9 mouse cellular contexts compared by ENCODE assay signal in genomic region chrX:96107427-96108291, GRCm38 (mm10). TPM values are rescaled to one million over a fixed set of nuclear protein-coding genes. Genes with fewer than 3 reads are reported as not detected.
DNase-seq lines count a peak whose midpoint lies in the region; ATAC-seq lines count a peak whose summit lies in the region.
"Had no signal": no experiment of that assay in that cellular context is flagged by ENCODE, and none has a peak within 500 bp of the region (broad histone marks: within the 10 kb centered on the region; RNA-seq: fewer than 3 reads in every experiment).

No protein-coding gene starts in this region.

- peak; percentile 90 for ATAC-seq in limb, embryonic 13.5 days (ENCODE audit: low FRiP score, low read depth)
- ATAC-seq in erythroblast, adult 5-6 weeks (replicated peaks; ENCODE audit: low FRiP score, poor library complexity, severe bottlenecking) = no peak

- no peak overlapping the region for H3K4me2 ChIP-seq in limb, embryonic 13.5 days (replicated peaks)

- no peaks in the 10 kb centered on the region for H3K4me1 ChIP-seq in limb, embryonic 13.5 days
- H3K4me1 ChIP-seq in limb, embryonic 10.5 days = no peaks in the 10 kb centered on the region

- intact Hi-C loops in heart, postnatal 10 days (cut with DNase I) = loop anchor here (2.0 kb wide), 1 partner anchor 19 kb away; no protein-coding TSS in a partner anchor

- H3K9me3 ChIP-seq in limb, embryonic 13.5 days = no peaks in the 10 kb centered on the region
- no peaks in the 10 kb centered on the region for H3K9me3 ChIP-seq in limb, embryonic 10.5 days (replicated peaks)

- no peak overlapping the region for H3K9ac ChIP-seq in limb, embryonic 13.5 days

- no peak overlapping the region for H3K27ac ChIP-seq in limb, embryonic 13.5 days
- no peak overlapping the region for H3K27ac ChIP-seq in limb, embryonic 10.5 days
- H3K27ac ChIP-seq: layer of hippocampus, adult 2 months had no signal

- no peaks in the 10 kb centered on the region for H3K27me3 ChIP-seq in limb, embryonic 13.5 days
- H3K27me3 ChIP-seq in limb, embryonic 10.5 days (ENCODE audit: low read depth, poor library complexity, severe bottlenecking) = peaks cover 11% of the 10 kb centered on the region; the same call in 1 of the 2 replicates

- DNase-seq in limb, embryonic 10.5 days (ENCODE audit: low spot score) = no peak
- peak; percentile 37 to 51 for DNase-seq in cerebellum, postnatal 25 days
- DNase-seq in heart, postnatal 10 days = peak; percentile 66 to 70
- DNase-seq in lung, postnatal 36 days = peak; percentile 83
- no peak for DNase-seq in right cerebral cortex, postnatal 10 days (ENCODE audit: low spot score in 2 of 2)
- DNase-seq in right cerebral cortex, postnatal 4 days = no peak

- no peak overlapping the region for H3K4me3 ChIP-seq in limb, embryonic 13.5 days
- H3K4me3 ChIP-seq in limb, embryonic 10.5 days = no peak overlapping the region
- H3K4me3 ChIP-seq: layer of hippocampus, adult 2 months had no signal

- H3K36me3 ChIP-seq in limb, embryonic 13.5 days = no peaks in the 10 kb centered on the region
- peaks cover 4% of the 10 kb centered on the region; the same call in 1 of the 2 replicates for H3K36me3 ChIP-seq in limb, embryonic 10.5 days

- WGBS in limb, embryonic 13.5 days = 26% methylated on average over 3 of the region's 3 CpGs
- 57% methylated on average over 3 of the region's 3 CpGs for WGBS in limb, embryonic 10.5 days

RNA-seq across cellular contexts. Expression of gene Msn, which starts 11.8 kb away (rescaled TPM):
- polyA plus RNA-seq in limb, embryonic 13.5 days (2015; fragmentation: Nextera tagmentation; extraction: Ambion mirVana) = 77.9 and 87.0 TPM in 2 replicates
- 98.5 and 100 TPM in 2 replicates for polyA plus RNA-seq in limb, embryonic 10.5 days (2016; fragmentation: Nextera tagmentation; extraction: Ambion mirVana)
- total RNA-seq in heart, postnatal 10 days (2021) = 100 to 1,000 TPM; 219 to 224 TPM
- 110 and 131 TPM in 2 replicates for total RNA-seq in erythroblast, adult 5-6 weeks (2015; ENCODE audit: low replicate concordance)
- total RNA-seq in erythroblast, adult 5-6 weeks (2017; ENCODE audit: low replicate concordance) = 38.0 and 38.9 TPM in 2 replicates

Comparison
In these comparisons a context has a peak if more than half of its experiments do, and no peak if none do; other contexts are left out.
1. DNase-seq: peak in cerebellum, postnatal 25 days (2 of 2), heart, postnatal 10 days (2 of 2) and lung, postnatal 36 days (single experiment); none in limb, embryonic 10.5 days (single experiment), right cerebral cortex, postnatal 10 days (0 of 2) and right cerebral cortex, postnatal 4 days (single experiment).